Mouse (Mus musculus) forebrain, embryonic 15.5 days (tissue): Measurements from ENCODE around the gene Kremen2. TPM values are rescaled to one million over a fixed set of nuclear protein-coding genes. Genes with fewer than 3 reads are reported as not detected.

Source experiments
- ATAC-seq: fragments of 200-750 bp; cut with Nextera tagmentation; replicated peaks from 2 replicates; pipeline ENCODE4 v1.8.0; 2017; ENCODE audit warnings: mild to moderate bottlenecking, moderate TSS enrichment, moderate library complexity
- H3K27ac ChIP-seq: fragments of 300-500 bp; sonication (generic); replicated peaks from 2 replicates; pipeline ENCODE4 v1.5.1; 2015; ENCODE audit warnings: mild to moderate bottlenecking, inconsistent platforms
- H3K27me3 ChIP-seq: fragments of 300-500 bp; sonication (generic); 2 replicates; pipeline ENCODE4 v1.6.1; 2015; ENCODE audit warnings: inconsistent platforms
- H3K36me3 ChIP-seq: fragments of 300-500 bp; sonication (generic); 2 replicates; pipeline ENCODE4 v1.6.1; 2015; ENCODE audit warnings: mild to moderate bottlenecking, inconsistent platforms
- H3K4me1 ChIP-seq: fragments of 300-500 bp; sonication (generic); 2 replicates; pipeline ENCODE4 v1.6.1; 2015; ENCODE audit warnings: inconsistent platforms
- H3K4me2 ChIP-seq: fragments of 300-500 bp; sonication (generic); replicated peaks from 2 replicates; pipeline ENCODE4 v1.6.1; 2015; ENCODE audit warnings: mild to moderate bottlenecking, inconsistent platforms
- H3K4me3 ChIP-seq: fragments of 300-500 bp; sonication (generic); 2 replicates; pipeline ENCODE4 v1.5.1; 2015; ENCODE audit warnings: mild to moderate bottlenecking, inconsistent platforms
- H3K9ac ChIP-seq: fragments of 300-500 bp; sonication (generic); replicated peaks from 2 replicates; pipeline ENCODE4 v1.6.1; 2015; ENCODE audit warnings: mild to moderate bottlenecking, inconsistent platforms
- H3K9me3 ChIP-seq: fragments of 300-500 bp; sonication (generic); 2 replicates; pipeline ENCODE4 v1.6.1; 2016; ENCODE audit warnings: inconsistent platforms
- WGBS: fragments of 180-500 bp; shearing (Covaris S2); methylation state at CpG from one replicate; pipeline ENCODE4 v1.1.7; 2015; ENCODE audit warnings: mixed read lengths; 5-methylcytosine and 5-hydroxymethylcytosine counted together
- polyA plus RNA-seq: library from polyadenylated mRNA; unstranded; fragments of >200 nt; fragmentation: Nextera tagmentation; extraction: Ambion mirVana; gene quantifications from 2 replicates; pipeline ENCODE4 v1.2.1, GENCODE M21; 2015

Gene Kremen2
- polyA plus RNA-seq, 1 experiment from 2014 or later, result 0.48 TPM

- no peak overlapping the region for H3K9ac ChIP-seq
- H3K9me3 ChIP-seq, result no peaks in the 10 kb centered on the region
- no peak overlapping the region for H3K4me2 ChIP-seq
- H3K27me3 ChIP-seq, result no peaks in the 10 kb centered on the region
- H3K36me3 ChIP-seq, result peaks cover 84% of the 10 kb centered on the region
- H3K4me3 ChIP-seq, result no peak overlapping the region
- H3K4me1 ChIP-seq, result no peaks in the 10 kb centered on the region
- WGBS, result 93% methylated on average over 13 of the region's 13 CpGs
- ATAC-seq, result no peak
- no peak overlapping the region for H3K27ac ChIP-seq
Observed at GRCm38 (mm10) chr17:23755689-23756088, 10.1 kb upstream of the Kremen2 start.

- WGBS, result 81% methylated on average over 11 of the region's 11 CpGs
- no peak overlapping the region for H3K4me2 ChIP-seq
- peaks cover 27% of the 10 kb centered on the region for H3K36me3 ChIP-seq
- H3K4me3 ChIP-seq, result no peak overlapping the region
- ATAC-seq, result no peak
- no peak overlapping the region for H3K27ac ChIP-seq
- H3K27me3 ChIP-seq, result peaks cover 26% of the 10 kb centered on the region
- H3K9ac ChIP-seq, result no peak overlapping the region
- no peaks in the 10 kb centered on the region for H3K9me3 ChIP-seq
- H3K4me1 ChIP-seq, result peaks cover 17% of the 10 kb centered on the region
Observed at GRCm38 (mm10) chr17:23749400-23750191, 4.0 kb upstream of the Kremen2 start.

GRCm38 (mm10) chr17:23748631-23749391, 3.2 kb upstream of the Kremen2 start:
- no peak overlapping the region for H3K27ac ChIP-seq
- ATAC-seq, result no peak
- H3K27me3 ChIP-seq, result peaks cover 34% of the 10 kb centered on the region

GRCm38 (mm10) chr17:23748026-23748425, 2.4 kb upstream of the Kremen2 start:
- no peak overlapping the region for H3K9ac ChIP-seq
- no peak overlapping the region for H3K4me2 ChIP-seq
- H3K4me1 ChIP-seq, result peaks cover 18% of the 10 kb centered on the region
- no peak overlapping the region for H3K27ac ChIP-seq
- ATAC-seq, result no peak
- H3K9me3 ChIP-seq, result no peaks in the 10 kb centered on the region
- no peak overlapping the region for H3K4me3 ChIP-seq
- H3K36me3 ChIP-seq, result peaks cover 14% of the 10 kb centered on the region
- 47% methylated on average over 6 of the region's 6 CpGs for WGBS
- H3K27me3 ChIP-seq, result peaks cover 42% of the 10 kb centered on the region

More at GRCm38 (mm10) chr17:23748631-23749391, 3.2 kb upstream of the Kremen2 start:
- WGBS, result 40% methylated on average over 10 of the region's 10 CpGs
- Histone ChIP-seq H3K36me3 (peaks cover 22% of the 10 kb centered on the region), H3K9me3 (no peaks in the 10 kb centered on the region), H3K4me1 (peaks cover 18% of the 10 kb centered on the region), H3K4me3 (no peak overlapping the region), H3K4me2 (no peak overlapping the region), H3K9ac (no peak overlapping the region)

- no peak for ATAC-seq
- WGBS, result 89% methylated on average over 3 of the region's 3 CpGs
- Histone ChIP-seq H3K36me3 (peaks cover 9% of the 10 kb centered on the region), H3K27me3 (peaks cover 47% of the 10 kb centered on the region), H3K27ac (no peak overlapping the region), H3K9ac (no peak overlapping the region), H3K4me1 (peaks cover 20% of the 10 kb centered on the region), H3K4me3 (no peak overlapping the region), H3K9me3 (no peaks in the 10 kb centered on the region), H3K4me2 (no peak overlapping the region)
Observed at GRCm38 (mm10) chr17:23747471-23747870, 1.8 kb upstream of the Kremen2 start.

GRCm38 (mm10) chr17:23746767-23747166, 1.1 kb upstream of the Kremen2 start:
- peaks cover 2% of the 10 kb centered on the region; the same call in 1 of the 2 replicates for H3K36me3 ChIP-seq
- no peak for ATAC-seq
- H3K4me1 ChIP-seq, result peaks cover 27% of the 10 kb centered on the region
- H3K9me3 ChIP-seq, result no peaks in the 10 kb centered on the region
- H3K4me3 ChIP-seq, result no peak overlapping the region
- H3K4me2 ChIP-seq, result no peak overlapping the region
- no peak overlapping the region for H3K27ac ChIP-seq
- 95% methylated on average over 3 of the region's 3 CpGs for WGBS
- peaks cover 54% of the 10 kb centered on the region for H3K27me3 ChIP-seq
- H3K9ac ChIP-seq, result no peak overlapping the region

- Histone ChIP-seq H3K4me1 (peaks cover 27% of the 10 kb centered on the region), H3K4me3 (peak overlapping the region; percentile 45), H3K36me3 (no peaks in the 10 kb centered on the region), H3K4me2 (peak overlapping the region; percentile 86), H3K27me3 (peaks cover 59% of the 10 kb centered on the region), H3K27ac (no peak overlapping the region), H3K9me3 (no peaks in the 10 kb centered on the region), H3K9ac (peak overlapping the region; percentile 51; the same call in 1 of the 2 replicates)
- ATAC-seq, result no peak
- WGBS, result 3% methylated on average over 12 of the region's 12 CpGs
Observed at GRCm38 (mm10) chr17:23746311-23746710, 678 bp upstream of the Kremen2 start.

- H3K4me2 ChIP-seq, result no peak overlapping the region
- H3K9me3 ChIP-seq, result no peaks in the 10 kb centered on the region
- H3K27ac ChIP-seq, result no peak overlapping the region
- H3K9ac ChIP-seq, result no peak overlapping the region
- peaks cover 67% of the 10 kb centered on the region for H3K27me3 ChIP-seq
- peaks cover 32% of the 10 kb centered on the region for H3K4me1 ChIP-seq
- no peak overlapping the region for H3K4me3 ChIP-seq
- 5% methylated on average over 14 of the region's 14 CpGs for WGBS
- ATAC-seq, result no peak
- no peaks in the 10 kb centered on the region for H3K36me3 ChIP-seq
Observed at GRCm38 (mm10) chr17:23744651-23745050, 982 bp downstream of the Kremen2 start.

GRCm38 (mm10) chr17:23744076-23744475, 1.6 kb downstream of the Kremen2 start:
- Histone ChIP-seq H3K36me3 (no peaks in the 10 kb centered on the region), H3K27ac (no peak overlapping the region), H3K9ac (no peak overlapping the region), H3K4me1 (peaks cover 38% of the 10 kb centered on the region), H3K27me3 (peaks cover 67% of the 10 kb centered on the region), H3K4me2 (no peak overlapping the region), H3K9me3 (no peaks in the 10 kb centered on the region), H3K4me3 (no peak overlapping the region)
- ATAC-seq, result no peak
- 21% methylated on average over 8 of the region's 8 CpGs for WGBS

GRCm38 (mm10) chr17:23742941-23743340, 2.7 kb downstream of the Kremen2 start:
- WGBS, result 69% methylated on average over 12 of the region's 12 CpGs

GRCm38 (mm10) chr17:23742210-23742793, 3.3 kb downstream of the Kremen2 start:
- ATAC-seq, result no peak
- no peak overlapping the region for H3K27ac ChIP-seq
- H3K9ac ChIP-seq, result 0 out of 2 replicates have a peak overlapping the region, but pooled peaks have one; percentile 23
- peaks cover 53% of the 10 kb centered on the region for H3K4me1 ChIP-seq
- H3K4me3 ChIP-seq, result peak overlapping the region; percentile 31
- H3K9me3 ChIP-seq, result no peaks in the 10 kb centered on the region
- H3K36me3 ChIP-seq, result 0 out of 2 replicates have a peak, but pooled peaks cover under 1% of the 10 kb centered on the region
- WGBS, result 10% methylated on average over 44 of the region's 44 CpGs
- peak overlapping the region; percentile 43 for H3K4me2 ChIP-seq
- peaks cover 67% of the 10 kb centered on the region for H3K27me3 ChIP-seq

More at GRCm38 (mm10) chr17:23742941-23743340, 2.7 kb downstream of the Kremen2 start:
- Histone ChIP-seq H3K4me2 (peak overlapping the region; percentile 43; the same call in 1 of the 2 replicates), H3K4me1 (peaks cover 50% of the 10 kb centered on the region), H3K36me3 (no peaks in the 10 kb centered on the region), H3K27me3 (peaks cover 67% of the 10 kb centered on the region), H3K9ac (no peak overlapping the region), H3K4me3 (peak overlapping the region; percentile 31; the same call in 1 of the 2 replicates), H3K27ac (no peak overlapping the region), H3K9me3 (no peaks in the 10 kb centered on the region)
- no peak for ATAC-seq
